Mouse (Mus musculus) midbrain, postnatal 0 days (tissue): Measurements from ENCODE around the gene Trip10. TPM values are rescaled to one million over a fixed set of nuclear protein-coding genes. Genes with fewer than 3 reads are reported as not detected.

Source experiments
- ATAC-seq: fragments of 200-750 bp; cut with Nextera tagmentation; 2 replicates; pipeline ENCODE4 v1.8.0; 2017; ENCODE audit warnings: moderate number of reproducible peaks, mild to moderate bottlenecking, moderate TSS enrichment, moderate library complexity; ENCODE audit not compliant: low FRiP score
- DNase-seq: peaks from one replicate; pipeline ENCODE4 v3.0.0-alpha.2; 2015; ENCODE audit warnings: low spot score
- H3K27ac ChIP-seq: fragments of 300-500 bp; sonication (generic); 2 replicates; pipeline ENCODE4 v1.5.1; 2014; ENCODE audit warnings: low read depth, mild to moderate bottlenecking, low read length, mixed read lengths
- H3K27me3 ChIP-seq: fragments of 300-500 bp; sonication (generic); 2 replicates; pipeline ENCODE4 v1.6.1; 2014; ENCODE audit warnings: low read length, control low read depth, mixed read lengths; ENCODE audit not compliant: insufficient read depth
- H3K36me3 ChIP-seq: fragments of 300-500 bp; sonication (generic); 2 replicates; pipeline ENCODE4 v1.6.1; 2014; ENCODE audit warnings: low read length, control low read depth, mixed read lengths; ENCODE audit not compliant: insufficient read depth
- H3K4me1 ChIP-seq: fragments of 300-500 bp; sonication (generic); 2 replicates; pipeline ENCODE4 v1.6.1; 2014; ENCODE audit warnings: mild to moderate bottlenecking, control low read depth, antibody characterized with exemption, low read length, mixed read lengths; ENCODE audit not compliant: insufficient read depth
- H3K4me2 ChIP-seq: fragments of 300-500 bp; sonication (generic); 2 replicates; pipeline ENCODE4 v1.6.1; 2014; ENCODE audit warnings: low read depth, mild to moderate bottlenecking, low read length, mixed read lengths; ENCODE audit not compliant: poor library complexity, severe bottlenecking
- H3K4me3 ChIP-seq: fragments of 300-500 bp; sonication (generic); 2 replicates; pipeline ENCODE4 v1.5.1; 2014; ENCODE audit warnings: low read depth, mild to moderate bottlenecking, low read length, moderate library complexity
- H3K9ac ChIP-seq: fragments of 300-500 bp; sonication (generic); replicated peaks from 2 replicates; pipeline ENCODE4 v1.6.1; 2014; ENCODE audit warnings: mild to moderate bottlenecking, low read length, moderate library complexity, mixed read lengths; ENCODE audit not compliant: poor library complexity, severe bottlenecking
- H3K9me3 ChIP-seq: fragments of 300-500 bp; sonication (generic); 2 replicates; pipeline ENCODE4 v1.6.1; 2016; ENCODE audit warnings: low read length, control low read depth
- CTCF ChIP-seq: IDR thresholded peaks from 2 replicates; pipeline ENCODE4 v1.5.1; 2016; ENCODE audit warnings: antibody characterized with exemption, mild to moderate bottlenecking
- WGBS: fragments of 180-500 bp; shearing (Covaris S2); extraction: QIAGEN DNeasy Blood & Tissue Kit; methylation state at CpG from one replicate; pipeline ENCODE4 v1.1.7; 2014; 5-methylcytosine and 5-hydroxymethylcytosine counted together
- polyA plus RNA-seq: library from polyadenylated mRNA; unstranded; fragments of >200 nt; fragmentation: Nextera tagmentation; extraction: Ambion mirVana; gene quantifications from 2 replicates; pipeline ENCODE4 v1.2.1, GENCODE M21; 2015
- total RNA-seq: library from RNA; depleted of rRNA; stranded (reverse); fragments of >200 nt; gene quantifications from 2 replicates; pipeline ENCODE4 v1.2.3, GENCODE M21; 2014

The Trip10 gene
- total and polyA plus RNA-seq, 2 experiments from 2014 or later: 3.8 to 5.5 TPM

DNA sequence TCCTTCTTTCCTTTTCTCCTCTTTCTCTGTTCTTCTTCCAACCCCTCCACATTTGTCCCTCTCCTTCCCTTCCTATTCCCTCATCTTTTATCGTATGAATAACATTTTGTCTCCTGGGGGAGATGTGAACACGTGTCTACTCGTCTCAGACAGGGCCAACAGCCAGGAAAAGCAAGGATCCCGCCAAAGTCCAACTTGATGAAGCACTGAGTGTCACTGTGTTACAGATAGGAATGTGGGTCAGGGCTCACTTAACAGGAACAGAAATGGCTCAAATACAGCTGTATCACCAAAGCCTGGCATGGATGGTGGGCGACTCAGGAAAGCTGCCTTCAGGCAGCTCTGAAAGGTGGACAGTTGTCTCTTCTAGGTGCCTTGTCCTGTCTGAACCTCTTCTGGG, 40.0 kb downstream of the Trip10 start:
- 80% methylated on average over 5 of the region's 5 CpGs for WGBS

DNA sequence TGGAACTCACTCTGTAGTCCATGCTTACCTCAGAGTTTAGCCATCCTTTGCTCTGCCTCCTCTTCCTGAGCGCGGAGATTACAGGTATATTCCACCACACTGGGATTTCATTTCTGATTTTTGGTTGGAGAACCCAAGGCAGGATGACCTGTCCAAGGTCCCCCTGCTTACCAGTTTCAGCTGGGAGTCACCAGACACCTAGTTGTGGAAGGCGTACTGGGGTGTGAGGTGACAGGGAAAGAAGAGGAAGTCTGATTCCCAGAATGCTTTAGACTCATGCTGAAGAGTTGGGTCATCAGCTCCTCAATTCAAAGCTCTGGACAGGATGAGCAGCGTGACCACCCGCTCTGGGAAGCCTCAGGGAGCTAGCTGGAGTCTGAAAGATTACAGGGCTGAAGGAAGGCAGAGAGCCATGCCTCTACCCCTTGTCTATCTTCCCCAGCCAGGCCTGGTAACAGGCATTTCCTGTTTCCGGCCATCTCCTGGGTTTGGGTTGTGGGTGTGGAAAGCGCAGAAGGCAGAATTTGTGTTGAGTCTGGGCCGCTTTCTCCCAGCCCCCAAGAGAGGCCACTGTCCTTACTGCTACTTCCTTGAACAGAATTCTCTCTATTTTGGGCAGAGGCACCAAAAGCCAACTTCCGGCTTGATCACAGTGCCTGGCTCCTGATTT, 40.9 kb downstream of the Trip10 start:
- 86% methylated on average over 9 of the region's 9 CpGs for WGBS
- no peaks in the 10 kb centered on the region for H3K9me3 ChIP-seq
- H3K4me2 ChIP-seq: no peak overlapping the region
- DNase-seq: no peak
- H3K9ac ChIP-seq: no peak overlapping the region
- no peak overlapping the region for H3K27ac ChIP-seq
- no peak overlapping the region for H3K4me3 ChIP-seq
- no peak for ATAC-seq
- H3K36me3 ChIP-seq: no peaks in the 10 kb centered on the region
- TF ChIP-seq CTCF: no peak
- H3K27me3 ChIP-seq: no peaks in the 10 kb centered on the region
- H3K4me1 ChIP-seq: no peaks in the 10 kb centered on the region

More for the DNA sequence above, 40.0 kb downstream of the Trip10 start:
- ATAC-seq (no peak), DNase-seq (no peak)
- H3K27me3 ChIP-seq: no peaks in the 10 kb centered on the region
- no peak overlapping the region for H3K4me3 ChIP-seq
- no peaks in the 10 kb centered on the region for H3K4me1 ChIP-seq
- H3K4me2 ChIP-seq: no peak overlapping the region
- H3K9me3 ChIP-seq: no peaks in the 10 kb centered on the region
- H3K27ac ChIP-seq: no peak overlapping the region
- no peak overlapping the region for H3K9ac ChIP-seq
- no peak for TF ChIP-seq CTCF
- no peaks in the 10 kb centered on the region for H3K36me3 ChIP-seq

DNA sequence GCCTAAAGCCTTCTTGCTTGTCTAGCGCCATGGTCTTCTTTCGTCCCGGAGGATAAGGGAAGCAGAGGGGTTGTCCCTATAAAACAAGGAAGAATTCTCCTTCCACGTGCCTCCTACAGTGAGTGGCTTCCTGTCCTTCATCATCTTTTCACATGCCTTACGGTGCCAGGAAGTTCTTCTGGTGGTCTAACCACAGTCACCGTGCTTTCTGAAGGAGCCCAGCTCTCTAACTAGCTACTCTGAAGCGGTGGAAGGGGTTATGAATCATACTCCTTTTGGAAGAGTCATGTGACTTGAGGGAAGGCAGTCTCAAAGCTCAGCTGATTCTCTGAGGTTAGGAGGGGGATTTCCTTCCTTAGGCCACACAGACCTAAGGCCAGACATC, 41.4 kb downstream of the Trip10 start:
- Histone ChIP-seq H3K9ac (no peak overlapping the region), H3K36me3 (no peaks in the 10 kb centered on the region), H3K4me3 (no peak overlapping the region), H3K4me2 (no peak overlapping the region), H3K4me1 (no peaks in the 10 kb centered on the region), H3K27ac (no peak overlapping the region), H3K9me3 (no peaks in the 10 kb centered on the region), H3K27me3 (no peaks in the 10 kb centered on the region)
- DNase-seq: no peak
- WGBS: 87% methylated on average over 7 of the region's 7 CpGs
- no peak for ATAC-seq
- TF ChIP-seq CTCF: no peak

GRCm38 (mm10) chr17:57292302-57292701, 43.0 kb downstream of the Trip10 start:
- Histone ChIP-seq H3K9ac (no peak overlapping the region), H3K9me3 (no peaks in the 10 kb centered on the region), H3K4me3 (no peak overlapping the region), H3K4me1 (no peaks in the 10 kb centered on the region), H3K36me3 (no peaks in the 10 kb centered on the region), H3K27me3 (no peaks in the 10 kb centered on the region), H3K4me2 (no peak overlapping the region), H3K27ac (no peak overlapping the region)
- 83% methylated on average over 2 of the region's 2 CpGs for WGBS
- TF ChIP-seq CTCF: no peak
- DNase-seq (no peak), ATAC-seq (no peak)

- no peak for DNase-seq
- no peak for TF ChIP-seq CTCF
- Histone ChIP-seq H3K4me1 (no peaks in the 10 kb centered on the region), H3K27me3 (no peaks in the 10 kb centered on the region), H3K9ac (no peak overlapping the region), H3K36me3 (no peaks in the 10 kb centered on the region), H3K4me3 (no peak overlapping the region), H3K27ac (no peak overlapping the region), H3K9me3 (no peaks in the 10 kb centered on the region), H3K4me2 (no peak overlapping the region)
- ATAC-seq: no peak
- WGBS: 87% methylated on average over 9 of the region's 9 CpGs
Observed at GRCm38 (mm10) chr17:57292968-57293367, 43.7 kb downstream of the Trip10 start.

DNA sequence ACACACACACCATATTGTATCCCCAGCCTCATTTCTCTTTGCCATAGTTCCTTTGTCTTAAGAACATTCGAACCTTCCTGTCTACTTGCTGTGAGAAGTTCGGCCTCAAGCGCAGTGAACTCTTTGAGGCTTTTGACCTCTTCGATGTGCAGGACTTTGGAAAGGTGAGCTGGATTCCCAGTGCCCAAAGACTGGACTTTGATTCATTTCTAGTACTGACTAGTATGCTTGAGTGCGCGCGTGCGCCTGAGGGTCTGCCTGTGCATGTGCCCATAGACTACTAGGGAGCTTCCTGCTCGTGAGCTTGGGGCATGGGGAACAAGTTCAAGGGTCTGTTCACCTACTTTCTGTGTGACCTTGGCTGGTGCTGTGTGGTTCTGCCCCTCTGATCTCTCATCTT, 46.7 kb downstream of the Trip10 start:
- no peaks in the 10 kb centered on the region for H3K4me1 ChIP-seq
- H3K36me3 ChIP-seq: no peaks in the 10 kb centered on the region
- no peak for ATAC-seq
- no peaks in the 10 kb centered on the region for H3K27me3 ChIP-seq
- H3K4me3 ChIP-seq: no peak overlapping the region
- no peak overlapping the region for H3K27ac ChIP-seq
- no peak for TF ChIP-seq CTCF
- H3K4me2 ChIP-seq: no peak overlapping the region
- H3K9me3 ChIP-seq: no peaks in the 10 kb centered on the region
- WGBS: 95% methylated on average over 9 of the region's 9 CpGs
- H3K9ac ChIP-seq: no peak overlapping the region
- DNase-seq: no peak
